Mouse (Mus musculus) hindbrain, embryonic 15.5 days (tissue): ENCODE measurements at regions not wholly inside any gene's neighbourhood (a gene's known extent, or its start where the extent isn't known, plus 50 kb on each side); places are given as distances from the start of the nearest gene placed in this dataset.

ENCODE experiments used
- ATAC-seq: fragments of 200-750 bp; cut with Nextera tagmentation; 2 replicates; pipeline ENCODE4 v1.8.0; 2017; ENCODE audit warnings: low read depth, moderate number of reproducible peaks, moderate TSS enrichment; ENCODE audit not compliant: low FRiP score
- H3K27ac ChIP-seq: fragments of 300-500 bp; sonication (generic); replicated peaks from 2 replicates; pipeline ENCODE4 v1.5.1; 2015; ENCODE audit warnings: mild to moderate bottlenecking, inconsistent platforms
- H3K27me3 ChIP-seq: fragments of 300-500 bp; sonication (generic); 2 replicates; pipeline ENCODE4 v1.6.1; 2015; ENCODE audit warnings: control low read depth, inconsistent platforms
- H3K36me3 ChIP-seq: fragments of 300-500 bp; sonication (generic); 2 replicates; pipeline ENCODE4 v1.6.1; 2015; ENCODE audit warnings: control low read depth, inconsistent platforms
- H3K4me1 ChIP-seq: fragments of 300-500 bp; sonication (generic); replicated peaks from 2 replicates; pipeline ENCODE4 v1.6.1; 2015; ENCODE audit warnings: control low read depth, inconsistent platforms
- H3K4me2 ChIP-seq: fragments of 300-500 bp; sonication (generic); 2 replicates; pipeline ENCODE4 v1.6.1; 2015; ENCODE audit warnings: moderate library complexity, mild to moderate bottlenecking, inconsistent platforms
- H3K4me3 ChIP-seq: fragments of 300-500 bp; sonication (generic); 2 replicates; pipeline ENCODE4 v1.5.1; 2015; ENCODE audit warnings: mild to moderate bottlenecking, inconsistent platforms
- H3K9ac ChIP-seq: fragments of 300-500 bp; sonication (generic); 2 replicates; pipeline ENCODE4 v1.6.1; 2015; ENCODE audit warnings: inconsistent platforms
- H3K9me3 ChIP-seq: fragments of 300-500 bp; sonication (generic); 2 replicates; pipeline ENCODE4 v1.6.1; 2016; ENCODE audit warnings: control low read depth, inconsistent platforms
- WGBS: fragments of 180-500 bp; shearing (Covaris S2); methylation state at CpG from one replicate; pipeline ENCODE4 v1.1.7; 2015; 5-methylcytosine and 5-hydroxymethylcytosine counted together

- H3K9ac ChIP-seq: no peak overlapping the region
- H3K36me3 ChIP-seq: no peaks in the 10 kb centered on the region
- no peak overlapping the region for H3K4me2 ChIP-seq
- no peak overlapping the region for H3K4me3 ChIP-seq
- H3K27ac ChIP-seq: no peak overlapping the region
- H3K4me1 ChIP-seq: peaks cover 4% of the 10 kb centered on the region; the same call in 1 of the 2 replicates
- H3K9me3 ChIP-seq: no peaks in the 10 kb centered on the region
- 88% methylated on average over 1 of the region's 1 CpGs for WGBS
- H3K27me3 ChIP-seq: no peaks in the 10 kb centered on the region
- ATAC-seq: no peak
Measured at GRCm38 (mm10) chr14:58943267-58943765, 199.4 kb downstream of the 1700129C05Rik start.

- Histone ChIP-seq H3K9ac (no peak overlapping the region), H3K4me3 (no peak overlapping the region), H3K27ac (no peak overlapping the region), H3K36me3 (no peaks in the 10 kb centered on the region), H3K27me3 (no peaks in the 10 kb centered on the region), H3K9me3 (no peaks in the 10 kb centered on the region), H3K4me1 (peaks cover 9% of the 10 kb centered on the region), H3K4me2 (no peak overlapping the region)
- WGBS: 70% methylated on average over 1 of the region's 1 CpGs
- no peak for ATAC-seq
Measured at GRCm38 (mm10) chr14:58939086-58939485, 203.6 kb downstream of the 1700129C05Rik start.

- ATAC-seq: no peak
- Histone ChIP-seq H3K4me1 (peaks cover 9% of the 10 kb centered on the region), H3K27ac (no peak overlapping the region), H3K9ac (no peak overlapping the region), H3K36me3 (no peaks in the 10 kb centered on the region), H3K4me3 (no peak overlapping the region), H3K27me3 (no peaks in the 10 kb centered on the region), H3K9me3 (no peaks in the 10 kb centered on the region), H3K4me2 (no peak overlapping the region)
- WGBS: 34% methylated on average over 5 of the region's 5 CpGs
Measured at GRCm38 (mm10) chr14:58938601-58938970, 204.1 kb downstream of the 1700129C05Rik start.

GRCm38 (mm10) chr14:58937791-58938600 lies 204.7 kb downstream of the 1700129C05Rik start:
- no peaks in the 10 kb centered on the region for H3K36me3 ChIP-seq
- H3K27ac ChIP-seq: no peak overlapping the region
- peak overlapping the region; percentile 42 for H3K4me2 ChIP-seq
- no peaks in the 10 kb centered on the region for H3K9me3 ChIP-seq
- H3K27me3 ChIP-seq: no peaks in the 10 kb centered on the region
- no peak overlapping the region for H3K4me3 ChIP-seq
- peaks cover 9% of the 10 kb centered on the region for H3K4me1 ChIP-seq
- ATAC-seq: peak; percentile 56; the same call in 1 of the 2 replicates
- H3K9ac ChIP-seq: no peak overlapping the region
- WGBS: 37% methylated on average over 12 of the region's 12 CpGs

- peak; percentile 59 for ATAC-seq
- 14% methylated on average over 8 of the region's 8 CpGs for WGBS
- no peak overlapping the region for H3K9ac ChIP-seq
- H3K27ac ChIP-seq: no peak overlapping the region
- peak overlapping the region; percentile 42 for H3K4me2 ChIP-seq
- H3K27me3 ChIP-seq: no peaks in the 10 kb centered on the region
- peaks cover 9% of the 10 kb centered on the region for H3K4me1 ChIP-seq
- no peaks in the 10 kb centered on the region for H3K9me3 ChIP-seq
- H3K4me3 ChIP-seq: no peak overlapping the region
- no peaks in the 10 kb centered on the region for H3K36me3 ChIP-seq
Measured at GRCm38 (mm10) chr14:58937331-58937730, 205.4 kb downstream of the 1700129C05Rik start.

GRCm38 (mm10) chr14:58936131-58936530 lies 206.6 kb downstream of the 1700129C05Rik start:
- H3K27ac ChIP-seq: no peak overlapping the region
- no peaks in the 10 kb centered on the region for H3K36me3 ChIP-seq
- H3K9ac ChIP-seq: no peak overlapping the region
- no peak overlapping the region for H3K4me2 ChIP-seq
- H3K4me3 ChIP-seq: no peak overlapping the region
- ATAC-seq: no peak
- H3K27me3 ChIP-seq: no peaks in the 10 kb centered on the region
- WGBS: 34% methylated on average over 2 of the region's 2 CpGs
- peaks cover 9% of the 10 kb centered on the region for H3K4me1 ChIP-seq
- no peaks in the 10 kb centered on the region for H3K9me3 ChIP-seq

GRCm38 (mm10) chr14:58917853-58918252 lies 224.8 kb downstream of the 1700129C05Rik start:
- Histone ChIP-seq H3K4me2 (no peak overlapping the region), H3K36me3 (no peaks in the 10 kb centered on the region), H3K9ac (no peak overlapping the region), H3K4me1 (no peaks in the 10 kb centered on the region), H3K4me3 (no peak overlapping the region), H3K27me3 (no peaks in the 10 kb centered on the region), H3K9me3 (no peaks in the 10 kb centered on the region), H3K27ac (no peak overlapping the region)
- 79% methylated on average over 9 of the region's 9 CpGs for WGBS
- no peak for ATAC-seq

GRCm38 (mm10) chr14:58917228-58917627 lies 225.5 kb downstream of the 1700129C05Rik start:
- H3K4me2 ChIP-seq: no peak overlapping the region
- H3K9ac ChIP-seq: no peak overlapping the region
- H3K27me3 ChIP-seq: no peaks in the 10 kb centered on the region
- H3K4me3 ChIP-seq: no peak overlapping the region
- no peak for ATAC-seq
- H3K27ac ChIP-seq: no peak overlapping the region
- H3K4me1 ChIP-seq: no peaks in the 10 kb centered on the region
- WGBS: 80% methylated on average over 3 of the region's 3 CpGs
- no peaks in the 10 kb centered on the region for H3K36me3 ChIP-seq
- H3K9me3 ChIP-seq: no peaks in the 10 kb centered on the region

- no peak overlapping the region for H3K9ac ChIP-seq
- WGBS: 98% methylated on average over 3 of the region's 3 CpGs
- ATAC-seq: no peak
- H3K4me1 ChIP-seq: no peaks in the 10 kb centered on the region
- H3K4me2 ChIP-seq: no peak overlapping the region
- no peaks in the 10 kb centered on the region for H3K27me3 ChIP-seq
- H3K9me3 ChIP-seq: no peaks in the 10 kb centered on the region
- H3K36me3 ChIP-seq: no peaks in the 10 kb centered on the region
- no peak overlapping the region for H3K4me3 ChIP-seq
- H3K27ac ChIP-seq: no peak overlapping the region
Measured at GRCm38 (mm10) chr14:58914937-58915336, 227.8 kb downstream of the 1700129C05Rik start.

- no peaks in the 10 kb centered on the region for H3K27me3 ChIP-seq
- no peak overlapping the region for H3K4me3 ChIP-seq
- H3K4me2 ChIP-seq: no peak overlapping the region
- H3K4me1 ChIP-seq: no peaks in the 10 kb centered on the region
- no peak overlapping the region for H3K27ac ChIP-seq
- no peak overlapping the region for H3K9ac ChIP-seq
- 69% methylated on average over 1 of the region's 1 CpGs for WGBS
- no peaks in the 10 kb centered on the region for H3K9me3 ChIP-seq
- H3K36me3 ChIP-seq: no peaks in the 10 kb centered on the region
- ATAC-seq: no peak
Measured at GRCm38 (mm10) chr14:58910846-58911245, 231.8 kb downstream of the 1700129C05Rik start.

- no peak overlapping the region for H3K4me3 ChIP-seq
- WGBS: 80% methylated on average over 3 of the region's 3 CpGs
- ATAC-seq: no peak
Measured at GRCm38 (mm10) chr14:58907932-58908331, 234.8 kb downstream of the 1700129C05Rik start.

GRCm38 (mm10) chr14:58907359-58907758 lies 235.3 kb downstream of the 1700129C05Rik start:
- H3K27me3 ChIP-seq: no peaks in the 10 kb centered on the region
- no peaks in the 10 kb centered on the region for H3K4me1 ChIP-seq
- no peaks in the 10 kb centered on the region for H3K9me3 ChIP-seq
- no peak overlapping the region for H3K4me3 ChIP-seq
- no peak for ATAC-seq
- no peak overlapping the region for H3K4me2 ChIP-seq
- H3K9ac ChIP-seq: no peak overlapping the region
- 70% methylated on average over 3 of the region's 3 CpGs for WGBS
- H3K27ac ChIP-seq: no peak overlapping the region
- H3K36me3 ChIP-seq: no peaks in the 10 kb centered on the region

More at GRCm38 (mm10) chr14:58907932-58908331, 234.8 kb downstream of the 1700129C05Rik start:
- Histone ChIP-seq H3K9me3 (no peaks in the 10 kb centered on the region), H3K27me3 (no peaks in the 10 kb centered on the region), H3K36me3 (no peaks in the 10 kb centered on the region), H3K4me2 (no peak overlapping the region), H3K9ac (no peak overlapping the region), H3K4me1 (no peaks in the 10 kb centered on the region), H3K27ac (no peak overlapping the region)
